Mouse (Mus musculus): ENCODE measurements around the gene Olfr56.

GRCm38 (mm10) chr11:49114158-49114557 is 135.5 kb downstream of the Olfr56 start:
- TF ChIP-seq CTCF (IDR thresholded peaks at IDR 0.05; ENCODE audit: control insufficient read depth, insufficient read depth, insufficient read length) (no peak), MAX (IDR thresholded peaks at IDR 0.05) (no peak), CEBPB (IDR thresholded peaks at IDR 0.05; ENCODE audit: low read depth) (no peak)

All from C2C12 (cell line).